Mouse (Mus musculus): ENCODE results near the gene Galc. TPM values are rescaled to one million over a fixed set of nuclear protein-coding genes. Genes with fewer than 3 reads are reported as not detected.

Galc gene
- polyA plus RNA-seq, 1 experiment: 7.5 TPM

DNA sequence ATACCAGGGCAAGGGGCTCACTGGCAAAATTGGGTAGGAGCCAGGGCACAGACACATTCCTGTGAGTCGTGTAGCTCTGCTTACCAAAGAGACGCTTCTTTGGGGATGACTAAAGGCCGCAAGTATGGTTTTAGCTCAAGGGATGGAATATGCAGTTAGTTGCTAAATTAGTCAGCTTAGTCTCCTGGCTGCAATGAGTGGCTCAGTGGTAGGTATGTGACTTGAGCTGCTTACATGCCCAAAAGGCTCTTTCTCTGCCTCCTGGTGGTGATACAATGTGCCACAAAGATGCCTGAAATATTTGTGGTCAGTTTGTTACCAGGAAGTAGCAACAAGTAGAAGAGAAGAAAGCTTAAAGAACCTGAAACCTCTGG, 24.2 kb upstream of the Galc start:
- Histone ChIP-seq H3K4me1 (ENCODE audit: control insufficient read depth, insufficient read depth, low read length) (peaks cover 2% of the 10 kb centered on the region; the same call in 1 of the 2 replicates), H3K27ac (ENCODE audit: control insufficient read depth, insufficient read depth, low read depth, low read length, poor library complexity) (peak overlapping the region; percentile 54; the same call in 1 of the 2 replicates), H3K4me3 (replicated peaks; ENCODE audit: control insufficient read depth, low read depth, low read length) (no peak overlapping the region)
- WGBS: 31% methylated on average over 3 of the region's 3 CpGs
- TF ChIP-seq CTCF (IDR thresholded peaks at IDR 0.05; ENCODE audit: control insufficient read depth, insufficient read depth, low read length): no peak
- TF ChIP-seq POLR2A (IDR thresholded peaks at IDR 0.05; ENCODE audit: borderline replicate concordance, control insufficient read depth, low read depth, low read length): no peak

- WGBS: 47% methylated on average over 14 of the region's 14 CpGs
- no peak overlapping the region for H3K4me3 ChIP-seq (replicated peaks; ENCODE audit: control insufficient read depth, low read depth, low read length)
Observed at GRCm38 (mm10) chr12:98282776-98283486, 23.7 kb upstream of the Galc start.

GRCm38 (mm10) chr12:98280996-98281395, 21.7 kb upstream of the Galc start:
- Histone ChIP-seq H3K4me3 (replicated peaks; ENCODE audit: control insufficient read depth, low read depth, low read length) (no peak overlapping the region), H3K27ac (ENCODE audit: control insufficient read depth, insufficient read depth, low read depth, low read length, poor library complexity) (no peak overlapping the region), H3K4me1 (ENCODE audit: control insufficient read depth, insufficient read depth, low read length) (peaks cover 2% of the 10 kb centered on the region; the same call in 1 of the 2 replicates)
- TF ChIP-seq POLR2A (IDR thresholded peaks at IDR 0.05; ENCODE audit: borderline replicate concordance, control insufficient read depth, low read depth, low read length): no peak
- WGBS: 67% methylated on average over 8 of the region's 8 CpGs

More at GRCm38 (mm10) chr12:98282776-98283486, 23.7 kb upstream of the Galc start:
- Histone ChIP-seq H3K27ac (ENCODE audit: control insufficient read depth, insufficient read depth, low read depth, low read length, poor library complexity) (peak overlapping the region; percentile 54; the same call in 1 of the 2 replicates), H3K4me1 (ENCODE audit: control insufficient read depth, insufficient read depth, low read length) (peaks cover 2% of the 10 kb centered on the region; the same call in 1 of the 2 replicates)
- TF ChIP-seq CTCF (IDR thresholded peaks at IDR 0.05; ENCODE audit: control insufficient read depth, insufficient read depth, low read length): no peak
- TF ChIP-seq POLR2A (IDR thresholded peaks at IDR 0.05; ENCODE audit: borderline replicate concordance, control insufficient read depth, low read depth, low read length): no peak

DNA sequence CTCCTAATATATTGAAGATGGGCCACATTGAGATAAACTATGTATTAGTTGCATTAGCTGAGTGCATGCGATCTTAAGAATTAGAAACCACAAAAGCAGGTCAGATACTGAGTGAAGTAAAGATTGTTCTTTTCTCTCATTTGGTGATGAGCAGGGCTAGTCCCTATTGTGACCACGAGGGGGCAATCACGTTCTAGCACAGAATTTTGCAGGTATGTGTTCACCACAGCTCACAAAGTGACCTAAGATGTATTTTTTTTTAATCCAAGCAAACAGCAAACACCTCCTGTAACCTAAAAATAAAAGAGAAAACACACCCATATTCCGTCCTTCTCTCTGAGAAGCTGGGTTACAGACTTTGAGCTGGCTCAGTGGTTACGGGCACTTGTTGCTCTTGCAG, 21.3 kb upstream of the Galc start:
- peaks cover 2% of the 10 kb centered on the region; the same call in 1 of the 2 replicates for H3K4me1 ChIP-seq (ENCODE audit: control insufficient read depth, insufficient read depth, low read length)
- H3K27ac ChIP-seq (ENCODE audit: control insufficient read depth, insufficient read depth, low read depth, low read length, poor library complexity): no peak overlapping the region
- no peak overlapping the region for H3K4me3 ChIP-seq (replicated peaks; ENCODE audit: control insufficient read depth, low read depth, low read length)
- TF ChIP-seq CTCF (IDR thresholded peaks at IDR 0.05; ENCODE audit: control insufficient read depth, insufficient read depth, low read length) (peak; percentile 50), POLR2A (IDR thresholded peaks at IDR 0.05; ENCODE audit: borderline replicate concordance, control insufficient read depth, low read depth, low read length) (no peak)
- 23% methylated on average over 5 of the region's 5 CpGs for WGBS

GRCm38 (mm10) chr12:98272433-98272832, 13.2 kb upstream of the Galc start:
- H3K4me1 ChIP-seq (ENCODE audit: control insufficient read depth, insufficient read depth, low read length): peaks cover 6% of the 10 kb centered on the region
- H3K4me3 ChIP-seq (replicated peaks; ENCODE audit: control insufficient read depth, low read depth, low read length): no peak overlapping the region
- no peak for TF ChIP-seq POLR2A (IDR thresholded peaks at IDR 0.05; ENCODE audit: borderline replicate concordance, control insufficient read depth, low read depth, low read length)
- no peak for TF ChIP-seq CTCF (IDR thresholded peaks at IDR 0.05; ENCODE audit: control insufficient read depth, insufficient read depth, low read length)
- WGBS: 67% methylated on average over 7 of the region's 7 CpGs
- H3K27ac ChIP-seq (ENCODE audit: control insufficient read depth, insufficient read depth, low read depth, low read length, poor library complexity): no peak overlapping the region

DNA sequence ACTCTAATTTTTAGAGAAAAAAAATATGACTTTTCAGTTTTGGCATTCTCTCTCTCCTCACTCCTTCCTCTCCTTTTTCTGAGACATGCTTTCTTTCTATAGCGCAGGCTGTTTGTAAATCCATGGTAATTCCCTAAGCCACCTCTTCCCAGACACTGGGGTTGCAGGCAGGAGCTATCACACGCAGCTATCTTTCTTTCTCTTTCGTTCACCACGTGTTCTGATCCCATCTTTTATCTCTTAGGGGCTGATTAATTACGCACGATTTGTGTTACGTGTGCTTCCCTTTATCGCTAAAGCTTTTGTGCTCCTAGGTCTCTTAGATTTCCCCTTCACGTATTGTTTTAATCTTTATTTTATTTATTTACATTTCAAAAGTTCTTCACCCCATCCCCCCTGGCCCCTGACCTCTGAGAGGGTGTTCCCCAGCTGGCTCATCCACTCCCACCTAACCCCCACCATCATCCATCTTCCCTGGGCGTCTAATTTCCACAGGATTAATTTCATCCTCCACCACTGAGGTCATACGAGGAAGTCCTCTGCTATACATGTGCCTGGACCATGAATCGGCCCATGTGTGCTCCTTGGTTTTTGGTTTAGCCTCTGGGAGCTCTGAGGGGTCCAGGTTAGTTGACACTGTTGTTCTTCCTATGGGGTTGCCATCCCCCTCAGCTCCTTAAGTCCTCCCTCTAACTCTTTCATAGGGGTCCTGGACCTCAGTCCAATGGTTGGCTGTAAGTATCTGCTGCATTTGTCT, 11.7 kb upstream of the Galc start:
- no peak for TF ChIP-seq POLR2A (IDR thresholded peaks at IDR 0.05; ENCODE audit: borderline replicate concordance, control insufficient read depth, low read depth, low read length)
- TF ChIP-seq CTCF (IDR thresholded peaks at IDR 0.05; ENCODE audit: control insufficient read depth, insufficient read depth, low read length): no peak
- 8% methylated on average over 12 of the region's 12 CpGs for WGBS
- H3K4me3 ChIP-seq (replicated peaks; ENCODE audit: control insufficient read depth, low read depth, low read length): peak overlapping the region; percentile 14
- peaks cover 9% of the 10 kb centered on the region for H3K4me1 ChIP-seq (ENCODE audit: control insufficient read depth, insufficient read depth, low read length)
- H3K27ac ChIP-seq (ENCODE audit: control insufficient read depth, insufficient read depth, low read depth, low read length, poor library complexity): no peak overlapping the region

- 1% methylated on average over 17 of the region's 17 CpGs for WGBS
- peaks cover 9% of the 10 kb centered on the region for H3K4me1 ChIP-seq (ENCODE audit: control insufficient read depth, insufficient read depth, low read length)
- peak overlapping the region; percentile 65 for H3K4me3 ChIP-seq (replicated peaks; ENCODE audit: control insufficient read depth, low read depth, low read length)
- TF ChIP-seq POLR2A (IDR thresholded peaks at IDR 0.05; ENCODE audit: borderline replicate concordance, control insufficient read depth, low read depth, low read length) (no peak), CTCF (IDR thresholded peaks at IDR 0.05; ENCODE audit: control insufficient read depth, insufficient read depth, low read length) (no peak)
- peak overlapping the region; percentile 64; the same call in 1 of the 2 replicates for H3K27ac ChIP-seq (ENCODE audit: control insufficient read depth, insufficient read depth, low read depth, low read length, poor library complexity)
Observed at GRCm38 (mm10) chr12:98269791-98270745, 10.8 kb upstream of the Galc start.

Measured in bone marrow, adult 2 months (tissue).